Comparison of ENCODE assay signal across 28 mouse cellular contexts in genomic region chr13:80695549-80696150, GRCm38 (mm10).
"Had no signal": no experiment of that assay in that cellular context is flagged by ENCODE, and none has a peak within 500 bp of the region (broad histone marks: within the 10 kb centered on the region; RNA-seq: fewer than 3 reads in every experiment).

No protein-coding gene starts in this region.

- H3K27ac ChIP-seq: embryonic facial prominence, embryonic 10.5 days; embryonic facial prominence, embryonic 12.5 days; embryonic facial prominence, embryonic 13.5 days; embryonic facial prominence, embryonic 15.5 days; forebrain, embryonic 10.5 days; forebrain, embryonic 12.5 days; forebrain, embryonic 13.5 days; forebrain, embryonic 15.5 days; gastrocnemius, adult 2 months had no signal

- H3K4me2 ChIP-seq: embryonic facial prominence, embryonic 12.5 days; embryonic facial prominence, embryonic 13.5 days; embryonic facial prominence, embryonic 15.5 days; forebrain, embryonic 12.5 days; forebrain, embryonic 13.5 days; forebrain, embryonic 15.5 days had no signal

- ATAC-seq: forebrain, embryonic 13.5 days; forebrain, embryonic 14.5 days; forebrain, embryonic 15.5 days; forebrain, embryonic 16.5 days; forebrain, postnatal 0 days had no signal

- H3K4me3 ChIP-seq: embryonic facial prominence, embryonic 10.5 days; embryonic facial prominence, embryonic 12.5 days; embryonic facial prominence, embryonic 13.5 days; embryonic facial prominence, embryonic 15.5 days; erythroblast, embryonic 14.5 days; forebrain, embryonic 10.5 days; forebrain, embryonic 12.5 days; forebrain, embryonic 13.5 days; forebrain, embryonic 15.5 days; gastrocnemius, adult 2 months had no signal

- H3K4me1 ChIP-seq: embryonic facial prominence, embryonic 10.5 days; embryonic facial prominence, embryonic 12.5 days; embryonic facial prominence, embryonic 13.5 days; embryonic facial prominence, embryonic 15.5 days; forebrain, embryonic 10.5 days; forebrain, embryonic 12.5 days; forebrain, embryonic 13.5 days; forebrain, embryonic 15.5 days had no signal

- DNase-seq: cerebellum, adult 18-20 months; cerebellum, adult 2 months; cerebellum, adult 8-10 months; cerebellum, adult 9-10 months; cerebellum, adult 9-11 months; cerebellum, postnatal 10 days; cerebellum, postnatal 14 days; cerebellum, postnatal 25 days; cerebellum, postnatal 36 days; embryo, embryonic 11 days; forebrain, postnatal 0 days; gastrocnemius, adult 2 months; gastrocnemius, postnatal 10 days; gastrocnemius, postnatal 14 days; gastrocnemius, postnatal 25 days; gastrocnemius, postnatal 36 days; heart, adult 11 months had no signal

- H3K27me3 ChIP-seq: embryonic facial prominence, embryonic 12.5 days; embryonic facial prominence, embryonic 13.5 days; embryonic facial prominence, embryonic 15.5 days; forebrain, embryonic 12.5 days; forebrain, embryonic 13.5 days; forebrain, embryonic 15.5 days had no signal

- H3K9me3 ChIP-seq: embryonic facial prominence, embryonic 10.5 days; embryonic facial prominence, embryonic 12.5 days; embryonic facial prominence, embryonic 13.5 days; embryonic facial prominence, embryonic 15.5 days; forebrain, embryonic 10.5 days; forebrain, embryonic 12.5 days; forebrain, embryonic 13.5 days; forebrain, embryonic 15.5 days had no signal

- H3K36me3 ChIP-seq: embryonic facial prominence, embryonic 10.5 days; embryonic facial prominence, embryonic 12.5 days; embryonic facial prominence, embryonic 13.5 days; embryonic facial prominence, embryonic 15.5 days; forebrain, embryonic 10.5 days; forebrain, embryonic 12.5 days; forebrain, embryonic 15.5 days had no signal

- H3K9ac ChIP-seq: embryonic facial prominence, embryonic 12.5 days; embryonic facial prominence, embryonic 13.5 days; embryonic facial prominence, embryonic 15.5 days; forebrain, embryonic 12.5 days; forebrain, embryonic 13.5 days; forebrain, embryonic 15.5 days; forebrain, postnatal 0 days had no signal
